Mouse (Mus musculus) splenic B cell, adult 2 months (primary cell): ENCODE measurements around the gene Gm20479.

ENCODE experiments used
- DNase-seq: peaks from one replicate; pipeline ENCODE4 v3.0.0-alpha.2; 2011; ENCODE audit warnings: low read depth, low spot score
- H3K27me3 ChIP-seq: 2 replicates; pipeline ENCODE4 v1.6.1; 2012; ENCODE audit warnings: mild to moderate bottlenecking, low read length, moderate library complexity, mixed read lengths; ENCODE audit not compliant: control insufficient read depth, poor library complexity, insufficient read depth, severe bottlenecking
- H3K36me3 ChIP-seq: 2 replicates; pipeline ENCODE4 v1.6.1; 2012; ENCODE audit warnings: mild to moderate bottlenecking, low read length, moderate library complexity, mixed read lengths; ENCODE audit not compliant: control insufficient read depth, poor library complexity, insufficient read depth, severe bottlenecking

Gm20479 gene

GRCm38 (mm10) chr7:27356861-27357594 is at the start of gene Gm20479:
Gene Gm20479 (minus strand): TSS chr7:27357419.
- no peak for DNase-seq
- no peaks in the 10 kb centered on the region for H3K36me3 ChIP-seq

GRCm38 (mm10) chr7:27406481-27406880 is 49.3 kb upstream of the Gm20479 start:
- H3K36me3 ChIP-seq = no peaks in the 10 kb centered on the region
- peak; percentile 38 for DNase-seq

More at GRCm38 (mm10) chr7:27356861-27357594, at the start of gene Gm20479:
- no peaks in the 10 kb centered on the region; the same call in 1 of the 2 replicates for H3K27me3 ChIP-seq

GRCm38 (mm10) chr7:27404203-27404942 is 47.2 kb upstream of the Gm20479 start:
- DNase-seq = no peak
- Histone ChIP-seq H3K27me3 (no peaks in the 10 kb centered on the region; the same call in 1 of the 2 replicates), H3K36me3 (no peaks in the 10 kb centered on the region)

More at GRCm38 (mm10) chr7:27406481-27406880, 49.3 kb upstream of the Gm20479 start:
- H3K27me3 ChIP-seq = no peaks in the 10 kb centered on the region; the same call in 1 of the 2 replicates

GRCm38 (mm10) chr7:27402675-27403074 is 45.5 kb upstream of the Gm20479 start:
- Histone ChIP-seq H3K27me3 (no peaks in the 10 kb centered on the region; the same call in 1 of the 2 replicates), H3K36me3 (no peaks in the 10 kb centered on the region)
- peak; percentile 70 for DNase-seq

- DNase-seq = no peak
- H3K36me3 ChIP-seq = no peaks in the 10 kb centered on the region
Observed at GRCm38 (mm10) chr7:27400545-27400944, 43.3 kb upstream of the Gm20479 start.

GRCm38 (mm10) chr7:27397048-27397949 is 40.1 kb upstream of the Gm20479 start:
- Histone ChIP-seq H3K27me3 (no peaks in the 10 kb centered on the region), H3K36me3 (no peaks in the 10 kb centered on the region)
- DNase-seq = peak; percentile 78

More at GRCm38 (mm10) chr7:27400545-27400944, 43.3 kb upstream of the Gm20479 start:
- H3K27me3 ChIP-seq = no peaks in the 10 kb centered on the region

GRCm38 (mm10) chr7:27396184-27397047 is 39.2 kb upstream of the Gm20479 start:
- H3K27me3 ChIP-seq = no peaks in the 10 kb centered on the region
- no peaks in the 10 kb centered on the region for H3K36me3 ChIP-seq
- peak; percentile 24 for DNase-seq

GRCm38 (mm10) chr7:27395521-27396183 is 38.4 kb upstream of the Gm20479 start:
- no peaks in the 10 kb centered on the region for H3K36me3 ChIP-seq
- H3K27me3 ChIP-seq = no peaks in the 10 kb centered on the region
- DNase-seq = no peak

- no peak for DNase-seq
- H3K27me3 ChIP-seq = no peaks in the 10 kb centered on the region
- no peaks in the 10 kb centered on the region for H3K36me3 ChIP-seq
Observed at GRCm38 (mm10) chr7:27391416-27391815, 34.2 kb upstream of the Gm20479 start.

- no peak for DNase-seq
- H3K36me3 ChIP-seq = no peaks in the 10 kb centered on the region
Observed at GRCm38 (mm10) chr7:27389213-27389612, 32.0 kb upstream of the Gm20479 start.

GRCm38 (mm10) chr7:27384731-27385130 is 27.5 kb upstream of the Gm20479 start:
- Histone ChIP-seq H3K27me3 (no peaks in the 10 kb centered on the region), H3K36me3 (no peaks in the 10 kb centered on the region)
- DNase-seq = peak; percentile 81

More at GRCm38 (mm10) chr7:27389213-27389612, 32.0 kb upstream of the Gm20479 start:
- no peaks in the 10 kb centered on the region for H3K27me3 ChIP-seq

GRCm38 (mm10) chr7:27384134-27384533 is 26.9 kb upstream of the Gm20479 start:
- Histone ChIP-seq H3K36me3 (no peaks in the 10 kb centered on the region), H3K27me3 (no peaks in the 10 kb centered on the region)
- no peak for DNase-seq

- Histone ChIP-seq H3K36me3 (no peaks in the 10 kb centered on the region), H3K27me3 (no peaks in the 10 kb centered on the region)
- DNase-seq = no peak
Observed at GRCm38 (mm10) chr7:27383233-27383632, 26.0 kb upstream of the Gm20479 start.
